Mouse (Mus musculus): ENCODE results near the gene Cacna2d1. TPM values are rescaled to one million over a fixed set of nuclear protein-coding genes. Genes with fewer than 3 reads are reported as not detected.

The Cacna2d1 gene
- polyA plus RNA-seq, 1 experiment = 35.8 TPM

- DNase-seq (ENCODE audit: low spot score) = no peak
Measured at GRCm38 (mm10) chr5:16417996-16418395, 483.5 kb downstream of the Cacna2d1 start.

- DNase-seq (ENCODE audit: low spot score) = no peak
Measured at GRCm38 (mm10) chr5:16418504-16418903, 484.0 kb downstream of the Cacna2d1 start.

Other genes starting within 250 kb of the Cacna2d1 start
- not detected in 2 replicates for gene Speer4c, start 220.4 kb upstream of the Cacna2d1 start, polyA plus RNA-seq (2012; rRNA removed)

All from urinary bladder, adult 2 months (tissue).